Mouse (Mus musculus) liver, adult (tissue): ENCODE data around the gene Usp44.

Source experiments
- GATA4 ChIP-seq: IDR thresholded peaks from 2 replicates; pipeline ENCODE4 v1.6.1; 2014; ENCODE audit warnings: mild to moderate bottlenecking, low read length; ENCODE audit not compliant: insufficient replicate concordance

The Usp44 gene

DNA sequence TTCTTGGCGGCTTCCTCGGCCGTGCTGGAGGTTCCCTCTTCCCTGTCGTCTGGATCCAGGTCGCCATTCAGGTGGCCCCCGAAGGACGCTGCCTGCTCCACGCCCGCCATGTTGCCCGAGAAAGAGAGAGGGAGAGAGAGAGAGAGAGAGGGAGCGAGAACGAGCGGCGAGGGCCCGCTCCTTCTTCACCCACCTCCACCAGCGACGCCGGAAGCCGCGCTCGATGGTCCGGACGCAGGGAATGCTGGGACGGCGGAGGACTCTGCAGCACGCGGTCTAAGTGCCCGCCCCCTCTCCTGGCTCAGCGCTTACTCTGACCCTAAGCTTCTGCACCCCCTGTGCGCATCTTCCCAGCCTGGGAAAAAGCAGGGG, 58.2 kb downstream of the Usp44 start:
- TF ChIP-seq GATA4: no peak; the same call in 1 of the 2 replicates

DNA sequence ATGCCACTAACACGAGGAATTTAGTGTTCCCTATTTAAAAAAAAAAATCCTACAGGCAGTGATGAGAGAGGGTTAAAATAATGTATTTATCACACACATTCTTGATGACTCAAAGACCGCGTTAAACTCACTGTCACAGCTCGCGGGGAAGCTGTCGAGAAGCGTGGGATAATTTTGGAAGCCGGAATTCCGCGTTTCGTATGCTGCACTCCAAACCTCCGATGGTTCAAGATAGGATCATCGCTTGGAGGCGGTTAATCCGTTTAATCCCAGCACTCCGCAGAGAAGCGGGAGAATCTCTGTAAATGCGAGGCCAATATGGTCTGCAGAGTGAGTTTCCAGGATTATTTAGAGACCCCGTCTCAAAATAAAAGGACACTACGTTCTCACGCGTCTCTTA, 58.6 kb downstream of the Usp44 start:
- TF ChIP-seq GATA4: no peak

- TF ChIP-seq GATA4: no peak
Measured at GRCm38 (mm10) chr10:93890565-93890964, 59.2 kb downstream of the Usp44 start.

GRCm38 (mm10) chr10:93891031-93891430, 59.7 kb downstream of the Usp44 start:
- no peak for TF ChIP-seq GATA4

GRCm38 (mm10) chr10:93892551-93892950, 61.2 kb downstream of the Usp44 start:
- no peak for TF ChIP-seq GATA4

DNA sequence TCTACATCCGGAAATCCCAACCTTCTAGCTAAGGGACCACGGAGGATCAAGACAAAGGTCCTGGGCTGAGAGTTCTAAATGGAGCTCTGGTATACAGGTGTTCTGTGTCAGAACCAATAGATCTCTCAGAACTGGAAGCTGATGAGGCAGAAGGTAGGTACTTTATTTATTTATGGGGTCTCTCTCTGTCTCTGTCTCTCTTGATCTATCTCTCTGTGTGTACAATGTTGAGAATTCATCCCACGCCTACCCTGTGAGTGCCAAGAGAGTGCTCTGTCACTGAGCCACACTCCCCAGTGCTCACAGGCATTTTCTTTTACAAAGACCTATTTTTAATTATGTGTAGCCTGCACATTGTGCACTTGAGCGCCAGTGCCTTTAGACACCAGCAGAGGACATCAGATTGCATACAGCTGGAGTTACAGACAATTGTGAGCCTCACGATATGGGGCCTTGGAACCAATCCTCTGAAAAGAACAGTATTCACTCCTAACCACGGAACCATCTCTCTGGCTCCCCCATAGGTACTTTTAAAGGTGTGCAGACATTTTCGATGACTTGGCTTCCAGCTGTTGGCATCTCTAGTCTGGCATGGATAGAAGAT, 65.8 kb downstream of the Usp44 start, which contains the start of gene Metap2:
Gene Metap2 (minus strand): TSS at position 51 of the 604 bp plus-strand sequence.
- TF ChIP-seq GATA4: no peak

GRCm38 (mm10) chr10:93899303-93899702, 67.9 kb downstream of the Usp44 start:
- TF ChIP-seq GATA4: no peak

DNA sequence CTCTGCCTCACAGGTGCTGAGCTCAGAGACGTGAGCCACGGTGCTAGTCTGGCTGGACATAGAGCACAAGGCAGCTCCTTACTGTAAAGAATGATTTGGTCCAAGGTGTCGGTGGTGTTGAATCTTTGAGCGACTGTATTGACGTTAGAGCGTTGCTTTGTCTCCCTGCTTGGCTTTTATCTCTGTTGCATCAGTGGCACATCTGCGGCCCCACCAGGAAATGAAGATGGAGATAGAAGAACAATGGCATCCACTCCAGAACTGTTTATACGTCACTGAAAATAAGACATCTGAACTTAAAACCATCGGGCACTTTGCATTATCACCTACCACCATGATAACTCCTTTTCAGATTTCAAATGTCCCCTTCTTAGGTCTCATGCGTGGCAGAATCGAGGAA, 68.6 kb downstream of the Usp44 start:
- no peak for TF ChIP-seq GATA4

DNA sequence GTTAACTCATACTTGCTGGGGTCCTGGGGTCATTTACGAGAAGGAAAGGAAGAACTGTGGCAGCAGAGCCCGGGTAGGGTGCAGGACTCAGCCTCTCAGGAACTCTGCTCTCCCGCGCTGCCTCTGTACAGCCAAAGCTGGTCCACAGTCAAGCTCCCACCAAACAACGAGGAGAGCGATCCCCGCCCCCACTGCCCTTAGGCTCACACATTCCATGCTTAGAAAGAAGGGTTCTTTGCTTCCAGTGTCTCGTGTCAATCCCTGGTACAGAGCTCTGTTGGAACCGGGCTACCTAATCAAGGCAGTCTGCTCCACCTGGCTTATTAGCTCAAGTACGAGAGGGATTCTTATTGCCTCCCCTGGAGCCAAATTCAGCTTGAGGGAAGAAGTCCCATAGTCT, 76.0 kb downstream of the Usp44 start:
- no peak for TF ChIP-seq GATA4
